Mouse (Mus musculus): ENCODE results near the gene Rxfp2.
A peak's percentile ranks its signal among the peaks of the same experiment; 100 is the strongest.

Rxfp2 gene

DNA sequence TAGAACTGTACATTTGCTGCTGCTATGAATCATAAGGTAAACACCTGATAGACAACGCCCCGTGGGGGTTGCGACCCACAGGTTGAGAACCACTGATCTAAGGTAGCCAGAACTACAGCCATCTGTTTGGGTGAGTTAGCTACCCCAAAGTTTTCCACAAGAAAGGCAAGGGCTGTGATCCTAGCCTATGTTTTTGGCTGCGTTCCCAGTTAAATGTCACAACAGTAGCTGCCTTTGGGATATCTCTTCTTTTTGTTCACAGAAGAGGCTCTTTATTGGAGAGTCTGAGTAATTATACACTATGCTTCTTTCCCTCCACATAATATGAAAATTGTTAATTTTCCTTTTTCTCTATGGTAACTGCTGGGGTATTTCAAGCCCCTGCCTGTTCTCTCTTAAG, 96.3 kb downstream of the Rxfp2 start:
- no peak for DNase-seq (ENCODE audit: low spot score in 2 of 2)

DNA sequence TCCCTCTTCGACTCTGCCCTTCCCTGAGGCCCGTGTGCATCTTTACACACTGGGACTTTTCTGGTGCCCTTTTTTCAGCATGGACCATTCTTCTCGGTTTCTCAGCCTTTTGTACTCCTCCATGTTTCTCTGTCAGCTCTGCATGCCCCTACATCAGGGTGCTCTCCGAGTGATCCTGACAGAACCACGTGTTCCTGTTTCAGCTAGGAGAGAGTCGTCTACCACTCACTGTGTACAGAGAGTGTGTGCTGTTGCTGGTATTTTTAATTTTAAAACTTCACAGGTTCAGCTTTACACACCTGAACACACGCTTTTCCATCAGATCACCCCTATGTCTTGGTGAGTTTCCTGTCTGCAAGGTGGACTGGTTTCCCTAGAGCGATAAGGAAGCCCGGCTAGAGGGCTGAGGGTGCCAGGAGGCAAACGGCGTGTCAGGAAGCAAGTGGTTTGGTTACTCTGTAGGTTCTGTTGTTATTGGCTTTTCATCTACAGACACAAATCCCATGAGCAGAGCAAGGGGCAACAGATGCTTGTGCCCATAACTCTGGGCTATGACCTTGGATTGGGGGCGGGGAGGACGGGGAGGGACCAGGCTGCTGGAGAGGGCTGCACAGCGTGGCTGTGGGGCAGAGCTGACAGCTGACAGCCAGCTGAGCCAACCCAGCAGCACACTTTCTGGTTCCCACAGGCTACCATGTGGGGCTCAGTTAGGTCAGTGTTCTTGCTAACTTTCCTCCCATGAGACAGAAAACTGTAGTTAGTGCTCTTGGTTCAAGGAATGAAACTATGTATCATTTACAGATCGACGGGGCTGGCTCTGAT, 97.0 kb downstream of the Rxfp2 start:
- DNase-seq (ENCODE audit: low spot score in 2 of 2): no peak

DNA sequence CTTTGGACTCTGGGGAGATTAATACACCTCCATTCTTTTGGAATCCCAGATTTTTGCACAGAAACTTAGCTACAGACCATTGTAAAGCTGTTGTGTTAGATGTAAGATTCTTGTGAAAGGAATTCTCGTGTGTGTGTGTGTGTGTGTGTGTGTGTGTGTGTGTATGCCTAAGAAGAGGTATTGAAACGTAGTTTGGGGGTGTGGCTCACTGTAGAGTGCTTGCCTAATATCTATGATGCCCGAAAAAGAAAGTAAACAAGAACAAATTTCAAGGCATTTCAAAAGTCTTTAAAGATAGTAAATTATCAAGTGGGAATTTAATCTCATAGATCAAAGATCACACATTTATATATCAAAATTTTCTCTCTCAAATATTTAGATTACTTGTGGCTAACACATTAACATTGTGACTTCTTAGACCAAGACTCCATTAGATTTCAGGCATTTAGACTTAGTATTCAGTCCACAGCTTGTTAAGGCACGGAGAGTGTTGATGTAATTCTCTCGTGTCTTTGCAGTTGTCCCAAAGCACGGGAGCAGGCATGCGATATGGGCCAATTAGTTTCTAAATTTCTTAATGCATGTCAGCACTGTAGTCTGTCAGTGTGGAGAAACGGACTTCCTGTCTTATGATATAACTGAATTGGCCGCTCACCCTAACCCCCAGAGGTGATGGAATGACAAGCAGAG, 97.9 kb downstream of the Rxfp2 start:
- no peak for DNase-seq (ENCODE audit: low spot score in 2 of 2)

DNA sequence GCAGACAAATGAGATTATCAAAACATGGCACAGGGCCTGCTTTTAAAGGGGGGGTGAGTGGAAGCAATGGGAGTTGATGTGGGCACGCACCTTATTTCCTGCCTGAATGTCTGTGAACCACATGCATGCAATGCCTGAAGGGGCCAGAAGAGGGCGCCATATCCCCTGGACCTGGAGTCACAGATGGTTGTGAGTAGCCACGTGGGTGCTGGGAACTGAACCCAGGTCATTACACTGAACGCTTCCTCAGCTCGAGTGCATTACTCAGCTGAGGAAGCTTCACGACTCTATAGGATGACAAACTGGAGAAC, 98.4 kb downstream of the Rxfp2 start:
- DNase-seq (ENCODE audit: low spot score in 2 of 2): peak in 1 of 2 experiments; percentile 44

DNA sequence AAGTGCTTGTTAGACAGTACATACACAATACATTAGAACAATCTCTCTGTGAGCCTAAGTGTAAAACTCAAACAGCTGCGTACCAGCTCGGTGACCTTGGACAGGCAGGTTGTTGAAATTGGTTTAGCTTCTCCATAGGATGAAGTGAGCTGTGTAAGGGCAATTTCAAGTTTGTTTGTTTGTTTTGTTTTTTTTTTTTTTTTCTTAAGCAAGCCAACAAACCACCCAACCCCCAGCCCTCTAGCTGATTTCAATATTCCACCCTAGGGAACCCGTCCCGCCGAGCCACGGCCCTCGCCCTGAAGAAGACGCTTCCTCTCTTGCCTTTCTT, 99.6 kb downstream of the Rxfp2 start:
- no peak for DNase-seq (ENCODE audit: low spot score in 2 of 2)

DNA sequence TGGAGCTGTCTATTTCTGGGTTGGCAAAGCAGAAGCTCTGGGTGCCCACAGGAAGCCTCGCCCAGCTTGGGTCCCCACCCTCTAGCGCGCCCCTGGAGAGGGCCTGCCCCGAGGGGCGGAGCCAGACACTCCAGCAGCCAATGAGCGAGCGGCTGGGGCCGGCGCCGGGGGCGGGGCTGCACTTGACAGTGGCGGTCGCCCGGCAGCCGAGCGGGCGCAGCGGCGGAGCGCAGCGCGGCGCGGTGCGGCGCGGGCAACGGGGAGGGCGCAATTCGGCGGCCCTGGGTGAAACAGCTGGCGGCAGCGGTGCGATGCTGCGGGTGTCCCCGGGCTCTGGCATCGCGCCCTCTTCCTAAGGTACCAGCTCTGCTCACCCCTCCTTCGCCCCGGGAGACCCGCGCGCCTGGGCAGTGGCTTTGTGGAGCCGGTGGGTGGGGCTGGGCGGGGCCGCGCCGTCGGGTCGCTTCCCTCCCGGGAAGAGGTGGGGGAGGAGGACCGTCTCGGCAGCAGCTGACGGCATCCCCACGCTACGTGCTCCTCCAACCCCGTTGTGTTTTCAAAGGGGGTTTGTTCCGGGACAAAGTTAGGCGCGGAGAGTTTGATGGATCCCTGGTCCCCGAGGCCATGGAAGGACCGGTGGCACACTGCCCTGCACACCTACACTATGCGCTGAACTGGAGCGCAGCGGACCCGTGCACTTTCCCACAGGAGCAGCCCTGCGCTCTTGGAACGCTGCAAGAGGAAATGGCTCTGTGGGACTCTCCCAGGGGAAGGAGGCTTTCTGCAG, 100.2 kb downstream of the Rxfp2 start, which contains the start of gene Fry:
TSS of gene Fry (plus strand) at position 191 of the 787 bp plus-strand sequence.
- peak; percentile 93 to 95 for DNase-seq (ENCODE audit: low spot score in 2 of 2)

DNA sequence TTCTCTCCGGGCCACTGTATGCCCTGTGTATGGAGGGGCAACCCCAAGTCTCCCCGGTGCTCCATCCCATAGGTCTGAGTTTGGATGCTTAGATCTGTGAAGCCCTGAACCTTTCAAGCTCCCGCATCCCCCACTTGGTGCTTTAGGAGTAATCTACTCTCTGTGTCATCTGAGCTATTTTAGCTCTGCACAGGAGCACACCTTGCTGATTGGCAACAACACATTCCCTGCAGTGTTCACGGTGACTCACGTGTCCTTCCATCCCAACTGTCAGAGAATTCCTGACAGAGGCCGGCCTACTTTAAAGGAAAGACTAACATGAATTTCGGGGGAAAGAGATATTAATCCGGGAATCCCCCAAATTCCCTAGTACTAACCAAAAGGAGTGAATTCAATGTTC, 102.2 kb downstream of the Rxfp2 start:
- no peak for DNase-seq (ENCODE audit: low spot score in 2 of 2)

DNA sequence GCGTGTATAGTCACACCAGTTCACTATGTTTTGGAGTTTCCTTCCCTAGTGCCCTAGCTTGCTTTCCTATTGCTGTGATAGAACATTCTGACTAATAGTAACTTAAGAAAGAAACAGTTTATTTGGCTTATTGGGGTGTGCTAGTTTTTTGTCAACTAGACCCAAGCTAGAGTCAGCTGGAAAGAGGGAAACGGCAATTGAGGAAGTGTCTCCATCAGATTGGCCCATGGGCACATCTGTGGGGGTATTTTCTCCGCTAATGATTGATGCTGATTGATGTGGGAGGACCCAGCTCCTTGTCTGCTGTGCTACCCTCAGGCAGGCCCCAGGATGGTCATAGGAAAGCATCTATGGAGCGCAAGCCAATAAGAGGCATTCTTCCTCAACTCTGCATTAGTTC, 103.6 kb downstream of the Rxfp2 start:
- no peak for DNase-seq (ENCODE audit: low spot score in 2 of 2)

DNA sequence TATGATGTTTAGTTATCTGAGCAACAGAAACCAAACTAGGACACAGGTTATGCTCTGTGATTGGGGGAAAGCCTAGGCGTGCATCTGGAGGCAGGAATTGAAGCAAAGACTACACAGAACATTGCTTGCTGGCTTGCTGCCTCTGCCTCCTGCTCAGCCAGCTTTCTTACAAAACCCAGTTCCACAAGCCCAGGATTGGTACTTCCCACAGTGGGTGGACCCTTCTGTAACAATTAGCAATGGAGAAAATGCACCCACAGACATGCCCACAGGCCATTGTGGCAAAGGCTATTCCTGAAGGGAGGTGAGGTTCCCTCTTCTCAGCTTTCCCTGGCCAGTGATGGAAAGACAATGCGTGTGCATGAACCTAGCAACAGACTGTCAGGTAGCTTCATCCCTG, 104.1 kb downstream of the Rxfp2 start:
- no peak for DNase-seq (ENCODE audit: low spot score in 2 of 2)

DNA sequence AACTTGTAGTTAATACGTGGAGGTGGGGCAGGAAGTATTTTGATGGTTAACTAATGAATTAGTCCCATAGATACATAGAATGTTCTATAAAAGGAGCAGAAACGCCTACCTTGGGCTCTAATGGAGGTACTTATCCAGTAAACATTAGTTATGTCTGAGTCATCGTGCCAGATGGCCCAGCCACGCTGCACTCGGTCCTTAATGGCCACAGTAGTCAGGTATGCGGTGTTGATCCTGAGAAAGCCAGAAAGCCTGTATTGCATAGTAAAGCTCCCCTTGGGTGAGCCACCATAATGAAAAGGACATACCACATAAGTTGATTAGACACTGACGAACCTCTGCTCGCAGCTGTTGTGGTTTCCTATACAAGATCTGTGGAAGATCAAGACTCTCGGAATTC, 107.4 kb downstream of the Rxfp2 start:
- DNase-seq (ENCODE audit: low spot score in 2 of 2): no peak

DNA sequence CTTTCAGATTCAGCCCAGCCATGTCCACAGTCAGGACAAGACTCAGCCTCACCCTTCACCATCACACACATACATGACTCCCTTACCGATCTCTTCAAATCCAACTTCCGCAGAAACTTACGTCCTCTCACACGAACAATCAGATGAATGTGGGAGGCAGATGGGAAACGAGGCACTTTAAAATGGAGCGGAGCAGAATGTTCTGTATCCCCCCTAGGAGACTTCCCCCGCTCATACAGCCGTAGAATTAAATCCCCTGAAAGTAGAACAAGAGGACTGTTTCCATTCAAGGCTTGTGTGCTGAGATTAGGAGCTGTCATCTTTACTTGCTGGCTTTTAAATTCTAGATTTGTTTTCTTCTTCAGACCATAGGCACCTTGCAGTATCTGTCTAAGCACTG, 110.0 kb downstream of the Rxfp2 start:
- DNase-seq (ENCODE audit: low spot score in 2 of 2): no peak

DNA sequence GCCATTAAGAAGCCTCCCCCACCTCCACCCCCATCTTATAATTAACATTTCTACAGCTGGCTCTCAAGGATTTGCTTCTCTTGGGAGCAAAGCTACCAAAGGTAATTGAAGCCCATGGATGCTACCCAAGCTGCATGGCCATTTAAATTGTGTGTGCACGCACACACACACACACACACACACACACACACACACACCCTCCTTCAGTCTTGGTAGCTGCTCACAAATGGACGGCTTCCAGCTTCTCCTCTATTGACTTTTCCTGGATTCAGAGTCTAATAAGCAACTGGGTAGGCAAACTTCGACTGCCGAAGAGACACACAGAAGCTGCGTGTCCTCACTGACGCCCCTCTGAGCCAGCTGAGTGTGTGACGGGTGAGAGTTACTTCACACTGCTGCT, 111.7 kb downstream of the Rxfp2 start:
- no peak for DNase-seq (ENCODE audit: low spot score in 2 of 2)

DNA sequence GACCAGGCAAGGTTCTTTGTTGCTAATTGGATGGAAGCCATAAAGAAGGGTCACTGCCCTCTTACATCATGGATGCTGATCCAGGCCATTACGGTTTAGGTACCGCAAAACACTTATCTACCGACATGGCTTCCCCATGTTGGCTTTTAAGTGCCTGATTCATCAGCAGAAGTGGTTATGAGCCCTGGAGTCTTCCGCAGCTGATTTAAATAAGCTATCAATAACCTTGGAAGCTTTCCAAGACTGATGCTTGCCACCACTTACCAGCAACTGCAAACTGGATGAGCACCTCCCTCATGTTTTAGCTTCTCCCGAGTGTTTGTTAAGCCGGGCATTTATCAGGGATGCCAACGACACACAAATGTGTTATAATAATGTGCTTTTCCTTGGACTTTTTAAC, 112.7 kb downstream of the Rxfp2 start:
- no peak for DNase-seq (ENCODE audit: low spot score in 2 of 2)

Measured in spleen, postnatal 14 days (tissue).